Mouse (Mus musculus) Muller cell, postnatal 12 days (primary cell): ENCODE results near the gene Ppib.

Experiments
- DNase-seq: peaks from one replicate; pipeline ENCODE4 v3.0.0-alpha.2; 2015; ENCODE audit errors: inconsistent ontology term

The Ppib gene

DNA sequence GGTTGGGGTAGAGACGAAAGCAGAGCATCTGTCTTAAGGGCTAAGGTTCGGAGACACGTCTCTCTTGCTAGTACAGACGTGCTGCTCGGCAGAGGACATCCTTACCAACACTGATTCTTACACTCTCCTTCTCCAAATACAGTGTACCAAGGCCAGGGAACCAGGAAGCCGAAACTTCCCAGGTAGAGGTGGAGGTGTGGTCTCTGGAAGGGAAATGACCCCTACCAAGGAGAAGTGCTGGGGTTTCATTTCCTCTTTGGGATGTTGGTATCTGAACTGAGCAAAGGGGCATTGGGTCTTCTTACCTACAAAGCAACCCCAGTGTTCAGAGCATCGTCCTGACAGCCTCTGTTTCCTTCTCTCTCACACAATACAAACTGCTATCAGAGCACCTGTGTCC lies 12.7 kb downstream of the Ppib start:
- no peak for DNase-seq

GRCm38 (mm10) chr9:66078072-66078471 lies 18.1 kb downstream of the Ppib start:
- no peak for DNase-seq

- no peak for DNase-seq
These were observed 18.5 kb downstream of the Ppib start for GRCm38 (mm10) chr9:66078493-66078892.

GRCm38 (mm10) chr9:66080804-66081459 lies 20.9 kb downstream of the Ppib start:
- no peak for DNase-seq

- DNase-seq = no peak
These were observed 22.0 kb downstream of the Ppib start for GRCm38 (mm10) chr9:66081999-66082398.

DNA sequence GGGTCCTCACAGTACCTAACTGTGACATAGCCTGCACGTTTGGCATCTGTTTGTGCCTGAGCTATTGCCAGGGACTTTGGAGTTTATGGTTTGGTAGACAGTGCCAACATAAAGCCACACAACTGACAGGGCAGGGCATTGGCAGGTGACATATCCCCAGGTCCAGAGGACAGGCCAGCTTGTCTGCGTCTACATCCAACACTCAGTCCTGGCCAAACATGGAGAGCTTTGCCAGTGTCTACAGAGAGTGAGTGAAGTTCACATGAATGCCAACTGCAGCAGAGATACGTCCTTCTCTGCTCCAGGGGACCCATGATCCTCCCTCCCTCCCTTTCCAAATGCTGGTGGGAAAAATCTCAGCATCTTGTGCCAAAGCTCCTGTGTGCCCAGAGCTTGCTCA lies 24.1 kb downstream of the Ppib start:
- no peak for DNase-seq

DNA sequence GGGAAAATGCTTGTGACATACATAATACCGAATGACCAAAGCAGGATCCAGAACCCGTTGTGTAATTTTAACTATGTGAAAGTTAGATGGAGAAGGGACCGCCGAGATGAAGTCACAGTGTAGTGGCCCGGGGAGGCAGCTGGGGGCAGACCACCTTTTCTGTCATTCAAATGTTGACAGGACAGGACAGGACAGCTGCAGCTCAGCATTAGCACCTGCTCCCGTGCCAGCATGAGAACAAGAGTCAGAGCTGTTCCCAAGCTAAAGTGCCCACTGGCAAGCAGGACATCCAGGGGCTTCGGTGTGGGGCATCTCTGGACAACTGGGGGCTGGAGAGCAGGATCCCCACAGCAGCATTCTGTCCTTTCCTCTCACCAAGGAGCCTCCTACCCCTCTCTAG lies 27.0 kb downstream of the Ppib start:
- DNase-seq = no peak

GRCm38 (mm10) chr9:66088411-66088810 lies 28.4 kb downstream of the Ppib start:
- DNase-seq = peak; percentile 32

- DNase-seq = no peak
These were observed 30.7 kb downstream of the Ppib start for GRCm38 (mm10) chr9:66090593-66091244.

GRCm38 (mm10) chr9:66091327-66092231 lies 31.6 kb downstream of the Ppib start:
- no peak for DNase-seq

GRCm38 (mm10) chr9:66092664-66093063 lies 32.6 kb downstream of the Ppib start:
- DNase-seq = no peak

DNA sequence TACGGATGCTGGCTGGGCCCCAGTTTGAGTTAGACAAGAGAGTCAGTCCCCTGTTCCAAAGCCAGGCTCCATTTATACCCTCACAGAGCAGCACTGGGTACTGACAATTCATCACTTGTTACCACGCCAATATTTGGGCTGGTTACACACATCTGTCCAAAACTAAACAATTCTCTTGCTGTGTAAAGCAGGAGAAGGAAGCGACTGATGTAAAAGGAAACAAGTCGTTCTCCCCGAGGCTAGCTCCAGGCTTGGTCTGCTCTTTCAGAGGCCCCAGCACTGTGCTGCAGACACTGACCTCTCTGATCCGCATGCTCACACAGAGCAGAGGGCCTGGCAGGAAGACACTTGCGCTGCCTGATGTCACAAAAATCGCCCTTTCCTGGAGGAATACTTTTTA lies 41.6 kb downstream of the Ppib start:
- no peak for DNase-seq

- DNase-seq = no peak
These were observed 42.6 kb downstream of the Ppib start for GRCm38 (mm10) chr9:66102668-66103067.

DNA sequence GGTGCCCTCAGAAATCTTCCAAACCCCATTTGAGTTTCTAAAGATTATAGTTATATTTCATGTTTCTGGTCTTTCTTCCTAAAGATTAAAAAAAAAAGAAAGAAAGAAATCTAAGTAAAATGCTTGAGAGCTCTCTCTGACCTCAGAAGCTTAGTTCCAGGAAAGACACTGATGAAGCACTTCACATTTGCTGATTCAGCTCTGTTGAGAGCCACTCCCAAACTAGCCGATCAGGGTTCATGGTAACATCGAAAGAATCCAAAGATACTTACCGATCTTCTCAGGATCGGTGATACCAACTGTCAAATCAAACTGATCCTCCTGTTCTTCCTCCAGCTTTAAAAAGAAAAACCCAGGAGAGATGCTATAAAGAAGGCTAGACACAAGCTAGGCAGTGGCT lies 44.6 kb downstream of the Ppib start:
- DNase-seq = no peak

GRCm38 (mm10) chr9:66105168-66105567 lies 45.1 kb downstream of the Ppib start:
- DNase-seq = no peak

- no peak for DNase-seq
These were observed 49.6 kb downstream of the Ppib start for GRCm38 (mm10) chr9:66109574-66109973.

DNA sequence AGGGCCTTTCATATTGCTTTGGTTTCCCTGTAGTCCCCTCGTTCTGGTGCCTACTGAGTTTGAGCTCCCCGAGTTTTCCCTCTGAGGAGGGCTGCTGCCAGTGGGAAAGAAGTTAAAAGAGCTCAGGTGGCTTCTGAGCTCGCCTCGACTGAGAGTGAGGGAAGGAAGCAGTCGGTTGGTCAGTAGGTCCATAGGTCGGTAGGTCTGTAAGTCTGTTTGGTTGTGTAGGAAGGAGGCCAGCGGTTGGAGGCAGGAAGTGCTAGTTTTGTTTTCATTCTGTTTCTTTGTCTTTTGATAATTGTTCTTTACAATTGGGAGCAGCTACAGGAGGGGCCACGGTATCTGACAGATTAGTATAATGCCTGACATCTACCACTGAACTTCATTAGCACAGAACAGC lies 50.1 kb downstream of the Ppib start:
- DNase-seq = no peak

DNA sequence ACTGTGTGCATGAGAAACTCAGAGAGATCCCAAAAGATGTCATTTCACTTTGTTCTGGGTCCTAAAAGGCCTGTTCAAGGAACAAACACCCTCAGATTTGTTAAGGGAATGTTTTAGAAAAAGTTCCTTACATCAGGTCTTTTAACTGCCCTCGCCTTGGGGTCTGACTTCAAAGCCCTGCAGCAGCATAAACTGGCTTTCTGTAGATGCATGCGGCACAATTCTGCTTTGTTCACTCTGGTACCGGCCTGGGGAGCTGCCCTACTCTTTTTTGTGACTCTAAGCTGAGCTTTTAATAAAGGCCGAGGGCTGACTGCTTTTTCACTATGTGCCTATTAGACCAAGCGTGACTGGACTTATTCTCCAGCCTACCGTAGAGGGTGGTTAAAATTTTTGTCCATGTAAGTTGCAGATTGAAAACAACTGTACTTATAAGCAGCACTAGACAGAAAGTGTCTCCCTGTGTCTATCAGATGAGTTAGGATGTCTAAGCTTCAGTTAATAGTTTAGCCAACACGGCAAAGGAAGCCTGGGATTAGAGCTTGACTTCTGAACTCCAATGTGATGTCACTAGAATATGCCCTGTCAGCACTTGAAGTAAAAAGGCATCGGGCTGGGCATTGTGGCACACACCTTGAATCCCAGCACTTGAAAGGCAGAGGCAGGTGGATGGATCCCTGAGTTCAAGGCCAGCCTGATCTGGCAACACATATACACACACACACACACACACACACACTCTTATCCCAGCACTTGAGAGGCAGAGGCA lies 50.8 kb downstream of the Ppib start:
- peak; percentile 40 for DNase-seq

- no peak for DNase-seq
These were observed 54.3 kb downstream of the Ppib start for GRCm38 (mm10) chr9:66114341-66114740.
